Mouse (Mus musculus) colon, adult 2 months (tissue): ENCODE results near the gene 4930562C15Rik. TPM values are rescaled to one million over a fixed set of nuclear protein-coding genes. Genes with fewer than 3 reads are reported as not detected.

Source experiments
- polyA plus RNA-seq: library from polyadenylated mRNA; depleted of rRNA; stranded (reverse); fragments of >200 nt; gene quantifications from 2 replicates; pipeline ENCODE4 v1.2.3, GENCODE M21; 2012; rRNA removed

The 4930562C15Rik gene
- not detected in 2 replicates for polyA plus RNA-seq

DNA sequence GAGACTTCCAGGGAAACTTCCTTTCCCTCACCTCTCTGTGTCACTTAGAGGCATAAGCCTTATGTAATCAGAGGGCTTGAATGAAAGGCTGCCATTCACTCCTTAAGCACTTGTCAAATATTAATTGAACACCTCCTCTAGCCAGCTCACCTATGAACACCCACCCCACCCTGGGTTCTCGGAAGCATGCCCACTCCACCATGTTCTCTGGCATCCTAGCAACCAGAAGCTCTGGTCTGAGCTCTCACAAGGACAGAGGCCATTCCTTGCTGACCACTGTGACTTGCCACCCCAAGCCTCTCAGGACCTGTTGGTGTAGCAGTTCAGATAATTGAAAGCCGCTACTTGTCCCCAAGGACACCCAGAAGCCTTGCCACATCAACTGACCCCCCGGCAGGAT is at the start of gene 4930562C15Rik:
TSS of gene 4930562C15Rik (plus strand) at position 226 of the 400 bp plus-strand sequence.

DNA sequence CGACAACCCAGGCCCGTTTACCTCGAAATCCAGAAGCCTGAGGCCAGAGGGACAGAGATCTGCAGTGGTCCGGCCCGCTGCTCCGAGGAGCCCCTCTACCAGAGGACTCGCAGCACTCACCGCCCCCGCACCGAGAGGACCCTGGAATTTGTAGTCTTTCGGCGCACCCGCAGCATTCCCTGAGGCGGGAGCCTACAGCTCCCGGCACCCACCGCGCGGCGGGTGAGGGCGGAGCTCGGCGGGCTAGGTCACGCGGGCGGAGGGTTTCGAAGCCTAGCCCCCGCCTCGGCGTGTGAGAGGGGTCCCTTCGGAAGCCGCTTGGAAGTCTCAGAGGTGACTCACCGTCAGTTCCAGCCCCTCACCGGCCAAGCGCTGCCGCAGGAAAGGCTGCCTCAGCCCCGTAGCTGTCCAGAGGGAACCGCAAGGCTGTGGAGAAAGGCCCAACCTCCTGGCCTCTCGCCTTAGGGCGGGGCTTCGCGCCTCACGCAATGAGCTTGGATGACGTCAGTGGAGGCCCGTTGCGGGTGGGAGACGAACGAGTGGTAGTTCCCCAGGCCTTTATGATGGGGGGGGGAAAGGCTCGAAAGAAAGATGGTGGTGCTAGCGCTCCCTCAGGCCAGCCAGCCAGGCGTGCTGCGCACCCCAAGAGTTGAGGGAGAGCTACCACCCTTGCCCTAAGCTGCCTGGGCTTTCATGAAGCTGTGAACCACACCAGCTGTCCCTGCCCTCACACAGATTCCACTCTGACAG is 45.2 kb upstream of the 4930562C15Rik start, which contains the start of gene Cdip1:
TSS of gene Cdip1 (minus strand) at position 483 of the 750 bp plus-strand sequence.

DNA sequence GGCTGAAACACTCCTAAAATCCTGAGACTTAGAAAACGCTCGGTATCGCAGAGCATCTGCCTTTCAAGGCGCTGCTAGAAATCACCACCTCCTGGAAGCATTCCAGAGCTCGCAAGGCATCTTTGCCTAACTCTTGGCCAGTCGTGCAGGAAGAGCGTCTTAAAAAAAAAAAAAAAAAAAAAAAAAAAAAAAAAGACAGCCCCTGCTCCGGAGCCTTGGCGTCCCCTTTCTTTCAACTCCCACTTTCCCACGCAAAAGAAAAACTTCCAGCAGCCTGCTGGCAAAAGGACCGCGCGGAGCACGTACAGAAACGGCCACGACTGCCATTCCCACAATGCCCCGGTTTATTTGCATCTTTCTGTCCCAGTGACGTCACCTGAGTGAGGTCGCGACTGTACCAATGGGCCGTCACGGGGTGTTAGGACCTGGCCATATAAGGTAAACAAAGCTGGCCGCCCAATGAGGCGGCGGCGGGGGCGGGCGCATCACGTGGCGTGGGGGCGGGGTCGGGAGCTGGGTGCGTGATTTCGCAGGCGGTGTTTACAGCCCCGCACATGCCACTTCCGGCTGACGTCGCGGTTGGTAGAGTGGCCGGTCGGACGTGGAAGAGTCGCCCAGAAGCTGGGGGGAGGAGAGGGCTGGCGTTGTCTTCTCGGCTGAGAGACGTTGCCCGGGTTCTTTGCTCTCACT is 45.1 kb downstream of the 4930562C15Rik start, which contains the start of gene Ubald1:
TSS of gene Ubald1 (minus strand) at position 180 of the 690 bp plus-strand sequence.

DNA sequence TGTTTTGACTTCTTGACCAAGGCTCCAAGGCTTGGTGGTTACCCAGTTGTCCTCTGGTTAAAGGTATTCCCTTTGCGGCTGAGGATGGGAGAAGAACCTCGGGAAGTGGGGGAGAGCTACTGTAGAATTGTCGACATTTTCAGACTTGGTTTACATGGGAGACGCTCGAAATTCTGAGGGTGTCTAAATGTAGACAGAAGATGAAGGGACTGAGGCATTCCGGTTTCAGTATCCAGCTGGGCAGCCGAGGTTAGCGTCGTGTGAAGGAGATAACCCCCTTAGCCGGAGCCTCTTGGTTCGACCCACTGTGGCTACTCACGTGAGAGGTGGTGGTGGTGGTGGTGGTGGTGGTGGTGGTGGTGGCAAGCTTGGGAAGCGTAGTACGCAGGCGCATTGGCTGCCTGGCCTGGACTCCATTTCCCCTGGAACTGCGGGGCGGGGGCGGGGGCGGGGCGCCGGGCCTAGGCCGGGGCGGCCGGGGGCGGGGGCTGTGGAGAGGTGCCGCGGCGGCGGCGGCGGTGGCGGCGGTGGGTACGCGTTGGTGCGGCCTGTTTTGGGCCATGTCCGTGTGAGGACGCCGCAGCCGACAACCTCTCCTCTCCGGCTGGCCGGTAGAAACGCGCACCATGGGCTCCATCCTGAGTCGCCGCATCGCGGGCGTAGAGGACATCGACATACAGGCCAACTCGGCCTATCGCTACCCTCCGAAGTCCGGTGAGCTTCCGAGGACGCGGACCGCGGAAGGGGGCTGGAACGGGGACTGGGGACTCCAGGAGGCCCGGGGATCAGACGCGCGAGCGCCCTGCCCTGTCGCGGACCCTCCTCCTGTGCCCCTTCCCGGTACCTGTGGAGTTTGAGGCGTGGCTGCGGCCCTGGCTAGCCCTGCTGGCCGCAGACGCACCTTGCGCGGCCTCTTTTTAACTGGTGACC is 50.8 kb downstream of the 4930562C15Rik start, which contains the start of gene Mgrn1:
TSS of gene Mgrn1 (plus strand) at position 490 of the 930 bp plus-strand sequence.

Other genes starting within 250 kb of the 4930562C15Rik start
- gene Glis2, start 240.7 kb upstream of the 4930562C15Rik start, polyA plus RNA-seq, result 18.3 and 19.0 TPM in 2 replicates
- 17.5 and 20.2 TPM in 2 replicates for gene Pam16, start 210.4 kb upstream of the 4930562C15Rik start, polyA plus RNA-seq
- 19.5 and 20.6 TPM in 2 replicates for gene Vasn, start 195.5 kb upstream of the 4930562C15Rik start, polyA plus RNA-seq
- gene Dnaja3, start 195.4 kb upstream of the 4930562C15Rik start, polyA plus RNA-seq, result 20.0 and 21.0 TPM in 2 replicates
- 52.6 and 56.6 TPM in 2 replicates for gene Coro7, start 155.6 kb upstream of the 4930562C15Rik start, polyA plus RNA-seq
- 5.5 and 5.8 TPM in 2 replicates for gene Nmral1, start 116.1 kb upstream of the 4930562C15Rik start, polyA plus RNA-seq
- 13.3 and 16.3 TPM in 2 replicates for gene Hmox2, start 109.1 kb upstream of the 4930562C15Rik start, polyA plus RNA-seq
- gene Cdip1, start 45.1 kb upstream of the 4930562C15Rik start, polyA plus RNA-seq, result 58.9 and 69.7 TPM in 2 replicates
- 50.0 and 54.2 TPM in 2 replicates for gene Ubald1, start 44.9 kb downstream of the 4930562C15Rik start, polyA plus RNA-seq
- gene Mgrn1, start 50.8 kb downstream of the 4930562C15Rik start, polyA plus RNA-seq, result 150 and 154 TPM in 2 replicates
- gene Nudt16l1, start 103.3 kb downstream of the 4930562C15Rik start, polyA plus RNA-seq, result 61.3 and 73.2 TPM in 2 replicates
- gene Anks3, start 128.8 kb downstream of the 4930562C15Rik start, polyA plus RNA-seq, result 47.4 and 47.8 TPM in 2 replicates
- not detected in 2 replicates for gene Sept12, start 162.4 kb downstream of the 4930562C15Rik start, polyA plus RNA-seq
- 177 and 286 TPM in 2 replicates for gene Smim22, start 171.9 kb downstream of the 4930562C15Rik start, polyA plus RNA-seq
- gene Rogdi, start 178.1 kb downstream of the 4930562C15Rik start, polyA plus RNA-seq, result 64.7 and 69.2 TPM in 2 replicates
- gene Glyr1, start 214.4 kb downstream of the 4930562C15Rik start, polyA plus RNA-seq, result 44.5 and 45.5 TPM in 2 replicates
- 26.9 and 27.8 TPM in 2 replicates for gene Ubn1, start 214.6 kb downstream of the 4930562C15Rik start, polyA plus RNA-seq